ENCODE assay signal across 24 mouse cellular contexts in genomic region chr4:117788308-117788707, GRCm38 (mm10). TPM values are rescaled to one million over a fixed set of nuclear protein-coding genes. Genes with fewer than 3 reads are reported as not detected.
A peak's percentile ranks its signal among the peaks of the same experiment; 100 is the strongest.
DNase-seq lines count a peak whose midpoint lies in the region; ATAC-seq lines count a peak whose summit lies in the region.
"Had no signal": no experiment of that assay in that cellular context is flagged by ENCODE, and none has a peak within 500 bp of the region (broad histone marks: within the 10 kb centered on the region; RNA-seq: fewer than 3 reads in every experiment).

No protein-coding gene starts in this region.

- intact Hi-C loops in heart, postnatal 25 days (cut with DNase I), result no loop called here

- H3K4me1 ChIP-seq in liver, embryonic 13.5 days (replicated peaks), result peaks cover 19% of the 10 kb centered on the region
- H3K4me1 ChIP-seq in liver, embryonic 11.5 days (replicated peaks; ENCODE audit: control insufficient read depth, insufficient read depth, low read length), result no peaks in the 10 kb centered on the region
- H3K4me1 ChIP-seq: forebrain, embryonic 13.5 days; hindbrain, embryonic 13.5 days; midbrain, embryonic 12.5 days; neural tube, embryonic 15.5 days had no signal

- no peaks in the 10 kb centered on the region for H3K9me3 ChIP-seq in liver, embryonic 13.5 days (replicated peaks)
- no peaks in the 10 kb centered on the region for H3K9me3 ChIP-seq in liver, embryonic 11.5 days (ENCODE audit: control insufficient read depth, low read length)
- H3K9me3 ChIP-seq: embryonic facial prominence, embryonic 10.5 days; forebrain, embryonic 13.5 days; hindbrain, embryonic 13.5 days; midbrain, embryonic 12.5 days; neural tube, embryonic 15.5 days had no signal

- no peak overlapping the region for H3K27ac ChIP-seq in liver, embryonic 13.5 days
- H3K27ac ChIP-seq in liver, embryonic 11.5 days (ENCODE audit: low read depth, low read length), result no peak overlapping the region
- H3K27ac ChIP-seq: embryonic facial prominence, embryonic 10.5 days; forebrain, embryonic 13.5 days; hindbrain, embryonic 13.5 days; midbrain, embryonic 12.5 days; neural tube, embryonic 15.5 days had no signal

- 56% methylated on average over 10 of the region's 10 CpGs for WGBS in liver, embryonic 13.5 days (ENCODE audit: insufficient replicate concordance)
- WGBS in liver, embryonic 11.5 days, result 70% methylated on average over 10 of the region's 10 CpGs

- H3K4me3 ChIP-seq in liver, embryonic 13.5 days (replicated peaks), result no peak overlapping the region
- no peak overlapping the region for H3K4me3 ChIP-seq in liver, embryonic 11.5 days (ENCODE audit: low read depth, low read length)
- H3K4me3 ChIP-seq: embryonic facial prominence, embryonic 10.5 days; forebrain, embryonic 13.5 days; hindbrain, embryonic 13.5 days; midbrain, embryonic 12.5 days; myocyte; neural tube, embryonic 15.5 days had no signal

- ATAC-seq in liver, embryonic 13.5 days (ENCODE audit: low read depth), result no peak
- no peak for ATAC-seq in liver, embryonic 11.5 days (replicated peaks; ENCODE audit: low FRiP score)
- no peak for ATAC-seq in frontal cortex, adult (ENCODE audit: low TSS enrichment)
- ATAC-seq: forebrain, embryonic 13.5 days had no signal

- no peaks in the 10 kb centered on the region for H3K27me3 ChIP-seq in liver, embryonic 13.5 days
- no peaks in the 10 kb centered on the region for H3K27me3 ChIP-seq in liver, embryonic 11.5 days (replicated peaks; ENCODE audit: control insufficient read depth, insufficient read depth, low read length)
- H3K27me3 ChIP-seq: forebrain, embryonic 13.5 days; hindbrain, embryonic 13.5 days; midbrain, embryonic 12.5 days; neural tube, embryonic 15.5 days had no signal

- H3K36me3 ChIP-seq in liver, embryonic 13.5 days, result no peaks in the 10 kb centered on the region
- no peaks in the 10 kb centered on the region for H3K36me3 ChIP-seq in liver, embryonic 11.5 days (ENCODE audit: control insufficient read depth, insufficient read depth, low read length)
- H3K36me3 ChIP-seq: embryonic facial prominence, embryonic 10.5 days; hindbrain, embryonic 13.5 days; midbrain, embryonic 12.5 days; neural tube, embryonic 15.5 days had no signal

- no peak for DNase-seq in liver, embryonic 13.5 days
- no peak for DNase-seq in liver, embryonic 11.5 days (ENCODE audit: low spot score)
- DNase-seq in adrenal gland, adult (ENCODE audit: inconsistent age in 2 of 2, low spot score in 1 of 2), result peak; percentile 81
- DNase-seq in adrenal gland, postnatal 10 days, result peak; percentile 61
- DNase-seq in heart, postnatal 25 days (ENCODE audit: low spot score), result peak; percentile 1
- DNase-seq in cerebellum, adult 8-10 months, result no peak
- DNase-seq in cerebellum, postnatal 10 days, result no peak
- DNase-seq: cerebellum, postnatal 36 days; kidney, adult 9 months; thymus, postnatal 25 days had no signal

- H3K4me2 ChIP-seq in liver, embryonic 13.5 days, result 0 out of 2 replicates have a peak overlapping the region, but pooled peaks have one; percentile 53
- H3K4me2 ChIP-seq in liver, embryonic 11.5 days, result no peak overlapping the region
- H3K4me2 ChIP-seq: forebrain, embryonic 13.5 days; hindbrain, embryonic 13.5 days; midbrain, embryonic 12.5 days; neural tube, embryonic 15.5 days had no signal

- no peak overlapping the region for H3K9ac ChIP-seq in liver, embryonic 13.5 days
- H3K9ac ChIP-seq in liver, embryonic 11.5 days (ENCODE audit: low read depth, low read length), result no peak overlapping the region
- H3K9ac ChIP-seq: forebrain, embryonic 13.5 days; hindbrain, embryonic 13.5 days; midbrain, embryonic 12.5 days; neural tube, embryonic 15.5 days had no signal

RNA-seq across cellular contexts. Expression of gene Klf17, which starts 22.9 kb away (rescaled TPM):
- polyA plus RNA-seq in liver, embryonic 13.5 days (2015; fragmentation: Nextera tagmentation; extraction: Ambion mirVana), result not detected in 2 replicates
- not detected in 2 replicates for polyA plus RNA-seq in liver, embryonic 11.5 days (2014; fragmentation: Nextera tagmentation; extraction: Ambion mirVana)
- total RNA-seq in adrenal gland, postnatal 10 days (2021), result not detected
- total RNA-seq in heart, postnatal 25 days (2021), result not detected
- total RNA-seq: gastrocnemius, postnatal 4 days; layer of hippocampus, postnatal 10 days; left cerebral cortex, postnatal 14 days had no signal
- polyA plus RNA-seq: C2C12; embryonic facial prominence, embryonic 10.5 days; forebrain, embryonic 13.5 days; hindbrain, embryonic 13.5 days; intestine, embryonic 14.5 days; limb, embryonic 14.5 days; midbrain, embryonic 12.5 days; myocyte; neural tube, embryonic 15.5 days; spleen, adult 2 months had no signal

RNA-seq across cellular contexts. Expression of gene Slc6a9, which starts 46.0 kb away (rescaled TPM):
- polyA plus RNA-seq in liver, embryonic 13.5 days (2015; fragmentation: Nextera tagmentation; extraction: Ambion mirVana), result 45.2 TPM in 2 replicates
- polyA plus RNA-seq in liver, embryonic 11.5 days (2014; fragmentation: Nextera tagmentation; extraction: Ambion mirVana), result 21.7 and 26.3 TPM in 2 replicates
- 1 to 10 TPM; 8.6 to 9.2 TPM for total RNA-seq in adrenal gland, postnatal 10 days (2021)
- 1 to 10 TPM; 2.6 to 2.7 TPM for total RNA-seq in heart, postnatal 25 days (2021)

Comparison
In these comparisons a context has a peak if more than half of its experiments do, and no peak if none do; other contexts are left out.
1. DNase-seq: peak in adrenal gland, adult (2 of 2), adrenal gland, postnatal 10 days (single experiment) and heart, postnatal 25 days (single experiment); none in liver, embryonic 13.5 days (single experiment), liver, embryonic 11.5 days (single experiment), cerebellum, adult 8-10 months (single experiment) and cerebellum, postnatal 10 days (0 of 2).